Mouse (Mus musculus) cerebellum, adult (tissue): ENCODE measurements around the gene 2610318N02Rik.
"Not testable (repeated sequence)": the region's sequence is repeated elsewhere in the genome, so short reads cannot be mapped to it uniquely, and the experiment has no call there.

Experiments used
- ATAC-seq: cut with Nextera tagmentation; 2 replicates; pipeline ENCODE4 v1.9.2; 2017; ENCODE audit warnings: mild to moderate bottlenecking, moderate library complexity, mixed read lengths; ENCODE audit not compliant: insufficient number of reproducible peaks, low FRiP score, low TSS enrichment

2610318N02Rik gene

DNA sequence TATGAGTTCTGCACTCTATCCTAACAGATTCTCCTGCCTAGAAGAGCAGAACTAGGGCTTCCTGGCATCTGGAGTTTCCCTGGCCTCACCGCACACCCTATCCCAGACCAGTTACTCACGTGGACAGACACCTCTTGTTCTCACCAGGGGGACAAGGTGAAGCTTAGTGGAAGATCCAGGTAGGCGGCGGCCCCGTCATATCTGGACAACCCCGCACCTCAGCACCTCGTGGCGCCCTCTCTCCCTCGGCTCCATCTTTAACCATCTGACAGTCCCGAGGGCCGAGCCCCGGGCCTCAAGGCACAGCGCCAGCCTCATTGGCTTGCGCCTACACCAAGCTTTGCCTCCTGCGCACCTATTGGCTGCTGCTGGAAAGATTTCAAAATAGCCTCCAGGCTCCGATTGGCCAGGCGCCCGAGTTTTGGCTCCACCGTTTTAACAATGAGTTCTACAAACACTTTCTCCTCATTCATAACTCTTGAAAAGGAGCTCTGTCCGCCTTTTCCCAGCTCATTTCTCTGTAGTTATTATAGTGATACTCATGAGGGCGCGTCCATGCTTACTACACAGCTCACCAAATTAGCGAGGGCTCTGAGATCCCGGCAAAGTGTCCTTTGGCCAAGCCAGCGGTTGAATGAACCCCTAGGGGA, at the start of gene 2610318N02Rik:
2610318N02Rik (minus strand) TSS at position 297 of the 650 bp plus-strand sequence.
- ATAC-seq, result peak; percentile 66

DNA sequence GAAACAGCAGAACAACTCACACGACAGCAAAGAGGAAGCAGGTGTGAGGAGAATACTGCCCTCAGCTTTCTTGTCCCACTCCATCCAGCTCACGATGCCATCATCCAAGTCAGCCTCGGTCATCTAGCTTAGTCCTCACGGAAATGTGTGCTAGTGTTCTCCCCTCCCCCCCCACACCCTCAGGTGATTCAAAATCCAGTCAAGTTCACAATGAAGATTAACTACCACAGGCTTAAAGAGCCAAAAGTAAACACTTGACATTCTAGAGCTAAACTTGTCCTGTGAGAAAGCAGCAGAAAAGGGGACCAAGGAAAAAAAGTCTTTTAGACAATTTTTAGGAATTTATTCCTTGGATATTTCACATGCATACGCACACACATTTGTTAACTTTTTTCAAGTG, 43.1 kb upstream of the 2610318N02Rik start:
- ATAC-seq, result no peak

DNA sequence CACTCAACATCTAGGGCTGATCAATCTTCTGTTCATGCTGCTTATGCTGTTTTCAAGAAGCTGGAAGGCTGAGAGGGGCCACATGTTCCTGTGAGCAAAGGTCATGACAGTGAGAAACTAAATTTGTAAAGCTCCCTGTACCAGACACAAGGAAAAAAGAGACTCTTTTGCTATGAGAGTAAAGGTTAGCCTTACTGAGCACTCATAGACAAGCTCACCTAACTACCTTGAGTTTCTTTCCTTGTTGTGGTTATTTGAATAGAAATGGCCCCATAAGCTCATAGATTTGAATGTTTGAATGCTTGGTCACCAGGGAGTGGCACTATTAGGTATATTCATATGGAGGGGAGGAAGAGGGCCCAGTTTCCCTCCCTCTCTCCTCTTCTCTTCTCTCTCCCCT, 42.2 kb upstream of the 2610318N02Rik start:
- no peak for ATAC-seq

DNA sequence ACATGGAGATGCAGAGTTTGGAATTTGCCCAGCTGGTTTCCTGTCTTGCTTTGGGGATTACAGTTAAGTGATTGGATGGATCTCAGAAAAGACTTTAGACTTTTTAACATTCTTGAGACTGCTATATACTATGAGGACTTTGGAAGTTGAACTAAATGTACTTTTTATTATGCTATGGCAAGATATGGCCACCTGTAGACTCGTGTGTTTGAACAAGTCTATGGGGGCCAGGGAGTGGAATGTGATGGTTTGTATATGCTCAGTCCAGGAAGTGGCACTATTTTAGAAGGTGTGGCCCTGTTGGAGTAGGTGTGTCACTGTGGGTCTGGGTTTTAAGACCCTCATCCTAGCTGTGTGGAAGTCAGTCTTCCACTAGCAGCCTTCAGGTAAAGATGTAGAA, 40.5 kb upstream of the 2610318N02Rik start:
- ATAC-seq, result not testable (repeated sequence)

DNA sequence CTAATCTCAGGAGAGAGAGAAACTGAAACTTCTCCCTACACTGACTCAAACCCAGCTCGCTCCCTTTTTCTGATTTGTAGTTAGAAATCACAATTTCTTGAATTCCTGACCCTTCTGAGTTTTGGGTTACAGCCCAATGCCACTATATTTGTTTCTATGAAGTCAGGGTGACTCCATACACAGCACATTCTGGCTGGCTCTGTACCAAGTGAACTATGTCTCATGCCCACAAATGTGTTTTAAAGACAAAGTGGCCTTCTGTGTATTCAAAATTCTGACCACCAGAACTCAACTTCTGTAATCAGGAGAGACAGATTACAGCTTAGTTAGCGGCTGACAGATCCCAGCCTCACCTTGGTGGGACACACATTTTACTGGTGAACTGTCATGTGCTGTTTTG, 29.4 kb upstream of the 2610318N02Rik start:
- no peak for ATAC-seq

DNA sequence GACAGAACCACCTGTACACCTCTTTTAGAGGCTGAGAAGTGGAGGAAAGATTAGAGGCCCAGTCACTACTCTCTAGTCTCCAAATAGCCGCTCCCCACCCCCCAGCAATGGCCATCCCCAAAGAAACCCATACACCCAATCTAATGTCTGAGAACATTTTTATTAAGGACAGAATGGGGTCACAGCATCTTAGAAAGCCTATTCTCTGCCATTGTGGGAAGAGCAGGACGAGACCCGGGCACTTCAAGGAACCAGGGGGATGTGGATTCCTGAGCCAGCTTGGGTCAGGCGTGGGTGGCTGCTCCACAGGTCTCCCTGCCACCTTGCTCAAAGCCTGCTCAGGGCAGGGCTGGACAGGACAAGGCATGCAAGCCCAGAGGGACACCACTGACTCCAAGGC, 26.9 kb upstream of the 2610318N02Rik start:
- ATAC-seq, result no peak

DNA sequence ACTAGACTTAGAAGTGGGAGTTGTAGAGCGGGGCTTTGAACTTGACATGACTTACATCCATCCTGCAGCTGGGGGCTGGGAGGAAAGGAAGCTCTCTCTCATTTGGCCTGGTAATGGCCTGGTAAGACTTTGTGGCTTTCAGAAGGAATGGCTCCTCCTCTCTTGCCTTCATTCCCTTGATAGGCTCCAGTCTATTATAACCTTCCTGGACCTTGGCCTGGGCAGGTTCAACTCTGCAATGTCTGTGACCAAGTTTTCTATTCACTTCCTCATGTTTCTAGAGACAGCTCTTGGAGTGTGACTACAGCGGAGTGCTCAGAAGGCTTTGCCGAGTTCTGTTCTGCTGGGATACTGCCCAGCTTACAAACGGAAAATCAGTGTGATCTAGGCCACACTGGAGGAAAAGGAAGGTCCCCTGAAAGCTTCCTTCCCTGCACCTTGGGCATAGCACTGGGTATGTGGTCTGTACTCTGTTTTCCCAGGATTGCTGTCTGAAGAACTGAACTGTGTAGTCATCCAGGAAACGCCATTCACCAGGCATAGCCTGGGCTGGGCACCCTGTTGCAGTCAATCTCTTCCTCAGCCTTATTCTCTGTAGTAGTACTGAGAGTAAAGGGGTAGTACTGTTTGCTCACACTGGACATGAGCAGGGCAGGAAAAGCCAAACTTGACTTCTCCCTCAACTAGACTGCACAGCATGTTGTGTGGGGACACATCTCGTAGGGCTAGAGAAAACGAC, 25.7 kb upstream of the 2610318N02Rik start:
- ATAC-seq, result no peak

DNA sequence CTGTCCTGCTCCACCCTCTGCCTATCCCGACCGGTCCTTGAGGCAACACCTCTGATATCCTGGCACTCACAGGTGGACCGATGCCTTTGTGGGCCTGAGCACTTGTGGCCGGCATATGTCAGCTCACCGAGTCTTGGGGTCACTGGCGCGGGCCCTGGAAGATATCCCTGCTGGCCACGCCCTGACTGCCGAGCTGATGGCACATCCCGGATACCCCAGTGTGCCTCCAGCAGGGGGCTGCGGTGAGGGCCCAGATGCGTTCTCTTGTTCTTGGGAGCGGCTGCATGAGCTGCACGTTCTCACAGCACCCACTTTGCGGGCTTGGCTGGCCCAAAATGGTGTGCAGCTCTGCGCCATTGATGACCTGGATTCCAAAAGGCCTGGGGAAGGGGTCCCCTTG, 23.1 kb upstream of the 2610318N02Rik start:
- no peak for ATAC-seq

DNA sequence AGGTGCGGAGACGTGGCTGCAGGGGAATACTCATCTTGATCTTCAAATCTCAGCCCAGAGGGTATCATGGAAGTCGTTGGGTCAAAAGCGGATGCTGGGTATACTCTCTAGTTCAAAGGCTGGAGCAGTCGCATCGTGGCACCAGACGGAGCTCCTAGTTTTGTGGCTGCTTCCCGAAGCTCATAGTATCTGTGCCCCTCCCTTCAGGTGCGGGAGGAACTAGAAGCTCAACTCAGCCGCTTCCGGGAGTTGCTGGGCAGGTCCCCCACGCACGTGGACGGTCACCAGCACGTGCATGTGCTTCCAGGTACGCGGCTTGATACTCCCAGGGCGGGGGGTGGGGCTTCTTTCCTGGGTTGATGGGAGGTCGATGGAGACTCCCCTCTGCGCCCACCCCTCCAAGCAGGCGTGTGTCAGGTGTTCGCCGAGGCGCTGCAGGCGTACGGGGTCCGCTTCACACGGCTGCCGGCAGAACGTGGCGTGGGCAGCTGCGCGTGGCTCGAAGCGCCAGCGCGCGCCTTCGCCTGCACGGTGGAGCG, 22.5 kb upstream of the 2610318N02Rik start:
- no peak; the same call in 1 of the 2 replicates for ATAC-seq

DNA sequence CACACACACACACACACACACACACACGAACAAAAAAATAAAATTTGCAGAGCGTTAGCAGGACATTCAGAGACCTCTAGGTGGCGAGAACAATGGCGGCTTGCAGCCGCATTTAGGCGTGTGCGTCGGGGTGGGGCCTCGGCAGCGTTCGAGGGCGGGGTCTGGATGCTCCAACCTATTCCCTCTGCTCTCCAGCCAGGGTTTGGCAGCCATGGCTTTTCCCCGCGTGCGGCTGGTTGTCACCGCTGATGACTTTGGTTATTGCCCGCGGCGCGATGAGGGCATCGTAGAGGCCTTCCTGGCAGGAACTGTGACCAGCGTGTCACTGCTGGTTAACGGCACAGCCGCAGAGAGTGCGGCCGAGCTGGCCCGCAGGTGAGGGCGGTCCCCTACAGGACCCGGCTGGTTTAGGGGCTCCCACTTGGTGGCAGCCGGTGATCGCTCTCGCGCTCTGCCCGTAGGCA, 21.8 kb upstream of the 2610318N02Rik start, which contains the start of gene Ccdc116:
Ccdc116 (minus strand) TSS at position 458 of the 464 bp plus-strand sequence.
- peak; percentile 80 for ATAC-seq

DNA sequence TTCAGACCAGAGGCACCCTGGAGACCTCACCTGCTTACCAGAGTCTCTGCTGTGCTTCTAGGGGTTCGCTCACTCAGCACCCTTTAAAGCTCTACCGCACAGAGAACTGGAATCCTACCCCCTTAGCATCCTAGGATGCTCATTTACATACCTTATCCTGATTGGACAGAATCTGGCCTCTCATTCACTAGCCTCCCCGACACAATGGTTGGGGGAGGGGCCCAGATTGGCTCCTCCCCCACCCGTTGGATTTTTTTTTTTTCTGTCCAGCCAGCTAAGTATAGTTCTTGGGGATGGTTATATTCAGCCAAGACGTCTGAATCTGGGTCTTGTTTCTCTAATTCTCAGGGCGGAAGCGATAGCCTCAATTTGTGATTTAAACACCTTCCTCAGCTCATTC, 19.4 kb upstream of the 2610318N02Rik start, which contains the start of gene Ydjc:
Ydjc (plus strand) TSS at position 283 of the 400 bp plus-strand sequence.
- no peak for ATAC-seq

DNA sequence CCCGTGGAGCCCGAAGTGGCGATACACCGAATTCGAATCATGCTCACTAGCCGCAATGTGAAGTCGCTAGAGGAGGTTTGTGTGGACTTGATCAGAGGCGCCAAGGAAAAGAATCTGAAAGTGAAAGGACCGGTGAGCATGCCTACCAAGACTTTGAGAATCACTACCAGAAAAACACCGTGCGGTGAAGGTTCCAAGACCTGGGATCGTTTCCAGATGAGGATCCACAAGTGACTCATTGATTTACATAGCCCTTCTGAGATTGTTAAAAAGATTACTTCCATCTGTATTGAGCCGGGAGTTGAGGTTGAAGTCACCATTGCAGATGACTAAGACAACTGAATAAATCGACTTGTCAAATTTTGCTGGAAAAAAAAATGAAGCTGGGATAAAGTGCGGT, 12.4 kb upstream of the 2610318N02Rik start:
- no peak for ATAC-seq

DNA sequence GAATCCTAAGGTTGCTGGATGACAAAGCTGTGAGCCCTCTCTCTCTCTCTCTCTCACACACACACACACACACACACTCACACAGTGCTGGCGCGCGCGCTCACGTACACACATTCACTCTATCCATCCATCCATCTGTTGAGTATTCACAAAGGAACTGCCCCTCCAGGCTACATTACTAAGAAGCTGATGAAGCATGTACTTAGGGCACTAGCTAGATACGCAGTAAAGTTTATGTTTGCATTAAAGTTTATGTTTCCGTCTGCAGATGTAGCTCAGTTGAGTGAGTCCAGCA, 7.9 kb upstream of the 2610318N02Rik start:
- no peak for ATAC-seq

DNA sequence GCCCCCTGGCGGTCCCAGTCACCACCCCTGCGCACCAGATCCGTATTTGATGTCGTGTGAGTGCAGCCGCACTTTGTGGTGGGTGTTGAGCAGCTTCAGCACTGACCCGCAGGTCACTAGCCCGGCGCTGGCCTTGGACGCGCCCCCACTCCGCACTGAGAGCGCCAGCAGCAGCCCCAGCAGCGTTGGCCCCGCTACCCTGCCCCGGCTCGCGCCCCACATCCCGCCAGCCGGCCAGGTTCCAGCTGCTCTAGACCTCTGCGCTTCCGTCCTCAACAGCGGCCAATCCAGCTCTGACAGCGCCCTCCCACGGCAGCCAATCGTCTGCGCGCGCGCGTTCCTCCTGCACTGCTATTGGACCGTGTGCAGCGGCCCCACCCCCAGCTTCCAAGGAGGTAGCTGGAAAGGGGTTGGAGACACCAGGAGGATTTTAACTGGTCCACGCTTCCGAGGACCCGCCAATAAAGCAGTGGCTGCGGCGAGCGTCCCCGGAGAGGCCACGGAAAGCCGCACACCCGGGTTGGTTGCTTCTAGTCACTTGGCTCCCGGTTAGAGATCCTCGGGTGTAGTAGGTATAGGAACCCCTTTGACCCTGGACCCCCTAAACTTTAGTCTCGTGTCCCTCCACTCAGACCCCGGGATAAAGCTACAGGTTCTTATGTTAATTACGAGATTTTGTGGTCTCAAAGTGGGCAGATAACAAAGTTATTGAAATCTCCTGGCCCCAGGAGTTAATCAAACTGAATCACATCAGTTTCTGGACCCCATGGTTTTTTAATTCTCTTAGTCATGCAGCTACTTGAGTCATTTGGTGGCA, 7.3 kb upstream of the 2610318N02Rik start, which contains the start of gene Sdf2l1:
Sdf2l1 (minus strand) TSS at position 295 of the 817 bp plus-strand sequence.
- peak; percentile 99 for ATAC-seq

DNA sequence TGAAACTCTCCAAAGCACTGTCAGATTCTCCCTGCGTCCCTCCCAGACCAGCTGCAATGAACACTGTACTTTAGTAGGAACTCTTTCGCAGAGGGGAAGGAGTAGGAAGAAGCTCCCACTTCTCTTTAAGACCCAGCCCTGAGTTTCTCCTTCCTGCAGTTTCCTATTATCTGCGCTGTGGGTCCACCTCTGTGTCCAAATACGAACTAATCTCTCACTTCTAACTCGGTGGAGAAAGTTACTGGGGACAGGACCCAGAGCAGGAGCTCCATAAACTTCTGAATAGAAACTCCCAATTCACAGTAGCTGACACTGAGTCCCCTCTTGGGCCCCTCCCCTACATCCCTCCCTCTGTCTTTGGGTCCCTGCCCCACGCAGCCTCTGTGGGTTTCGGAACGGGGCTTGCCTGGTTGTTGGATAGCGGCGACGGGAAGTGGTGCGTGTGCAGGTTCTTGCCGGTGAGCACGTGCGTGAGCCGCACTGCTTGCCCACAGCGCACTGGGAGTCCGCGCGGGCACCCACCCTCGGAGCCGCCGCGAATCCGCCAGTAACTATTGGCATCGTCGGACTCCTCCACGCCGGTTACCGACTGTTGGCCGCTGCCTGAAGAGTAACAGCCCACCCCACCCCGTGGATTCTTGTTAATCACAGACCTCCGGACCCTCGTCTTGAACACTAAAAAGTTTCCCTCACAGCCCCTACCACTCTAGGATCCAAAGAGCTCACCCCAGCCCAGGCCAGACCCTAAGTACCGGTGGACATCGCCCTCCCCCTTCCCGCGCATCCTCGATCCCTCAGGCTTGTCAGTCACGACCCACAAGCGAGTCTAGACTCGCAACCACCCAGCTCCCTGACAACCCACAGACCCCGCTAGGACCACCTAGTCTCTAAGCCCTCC, 6.5 kb upstream of the 2610318N02Rik start:
- ATAC-seq, result peak; percentile 28

DNA sequence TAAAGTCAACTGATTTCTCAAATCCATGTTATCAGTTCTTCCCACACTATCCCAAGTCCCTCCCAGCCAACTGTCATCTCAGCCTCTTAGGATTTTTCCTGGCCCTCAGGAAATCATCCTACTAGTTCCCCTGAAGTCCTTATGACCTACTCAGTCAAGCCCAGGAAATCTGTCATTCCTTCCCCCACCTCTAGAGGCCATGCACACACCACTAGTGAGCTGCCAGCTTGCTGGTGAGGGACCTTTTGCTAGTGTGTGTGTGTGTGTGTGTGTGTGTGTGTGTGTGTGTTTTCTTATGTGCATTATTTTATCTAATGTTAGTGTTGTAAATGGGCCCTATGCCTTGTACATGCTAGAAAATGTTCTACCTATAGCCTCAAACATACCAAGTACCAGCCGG, 2.3 kb upstream of the 2610318N02Rik start:
- no peak for ATAC-seq

DNA sequence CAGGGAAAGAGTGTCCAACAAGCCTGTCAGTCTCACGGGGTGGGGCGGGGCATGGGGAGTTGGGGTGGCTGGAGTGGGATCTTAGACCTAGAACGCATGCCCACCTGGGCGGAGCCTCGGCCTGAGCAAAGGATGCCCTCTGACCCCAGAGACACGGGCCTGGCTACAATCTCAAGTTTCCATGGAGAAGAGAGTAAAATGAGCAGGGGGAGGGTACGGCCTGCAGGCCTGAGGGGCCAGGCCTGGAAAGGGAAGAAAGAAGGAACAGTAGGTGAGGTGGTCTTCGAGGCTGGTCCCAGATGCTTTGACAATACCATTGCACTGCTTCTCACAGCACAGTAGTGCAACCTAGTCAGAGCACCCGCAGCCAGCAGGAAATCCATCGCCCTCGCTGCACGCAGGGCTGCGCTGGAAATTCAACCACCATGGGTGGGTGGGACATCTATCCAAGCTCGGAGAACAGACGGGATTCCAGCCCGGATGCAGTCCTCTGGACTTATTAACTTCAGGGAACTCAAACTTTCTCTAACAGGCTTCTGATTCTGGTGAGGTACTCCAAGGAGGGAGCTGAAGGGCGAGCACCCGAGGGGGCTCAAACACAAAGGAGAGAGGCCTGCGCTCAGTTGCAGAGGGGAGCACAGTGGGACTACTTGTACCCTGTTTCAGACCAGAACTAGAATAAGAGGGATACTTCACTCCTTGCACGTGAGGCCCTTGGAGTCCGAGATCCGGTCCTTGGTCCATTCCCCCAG, 672 bp downstream of the 2610318N02Rik start:
- ATAC-seq, result no peak

DNA sequence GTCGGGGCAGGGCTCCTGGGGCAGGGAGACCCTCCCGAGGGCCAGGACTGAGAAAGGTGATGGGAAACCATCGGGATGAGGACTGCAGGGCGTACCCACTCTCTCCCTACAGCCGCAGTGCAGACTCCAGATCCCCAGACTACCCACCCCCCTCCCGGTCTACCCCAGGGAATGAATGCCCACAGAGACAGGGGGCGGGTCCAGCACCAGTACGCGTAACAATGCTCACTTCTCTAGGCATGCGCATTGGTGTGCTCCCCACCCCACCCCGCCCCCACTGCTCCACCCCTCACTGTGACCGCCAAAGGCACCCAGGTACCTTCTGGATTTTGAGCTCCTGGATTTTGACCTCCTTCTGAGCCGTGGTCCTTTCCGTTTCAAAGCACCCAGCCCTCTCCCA, 3.4 kb downstream of the 2610318N02Rik start:
- no peak for ATAC-seq

DNA sequence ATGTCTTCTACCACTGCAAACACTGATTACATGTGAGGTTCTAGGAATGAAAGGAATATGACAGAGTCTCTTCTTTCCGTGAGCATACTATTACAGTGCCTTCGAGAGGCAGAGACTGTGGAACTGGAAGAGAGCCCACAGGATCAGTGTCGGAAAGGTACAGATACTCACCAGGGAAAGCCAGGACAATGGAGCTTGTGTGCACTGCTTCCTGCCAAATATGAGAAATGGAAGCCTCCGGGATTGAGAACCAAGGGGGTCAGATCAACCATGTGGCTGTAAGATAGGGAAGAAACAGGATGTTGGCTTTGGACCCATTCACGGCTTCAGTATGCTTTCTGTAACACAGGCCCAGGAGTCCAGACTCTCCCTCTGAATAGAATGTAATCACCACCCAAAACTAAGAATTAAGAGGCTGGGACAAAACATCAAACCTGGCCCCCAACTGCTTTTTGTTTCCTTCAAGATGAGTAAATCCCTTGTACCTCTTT, 7.6 kb downstream of the 2610318N02Rik start:
- ATAC-seq, result no peak
